Mouse (Mus musculus): ENCODE measurements around the gene Dnajc5.

- TF ChIP-seq POLR2A (IDR thresholded peaks at IDR 0.05; ENCODE audit: borderline replicate concordance, insufficient read depth, low read length), result no peak
- no peak for TF ChIP-seq CTCF (IDR thresholded peaks at IDR 0.05; ENCODE audit: borderline replicate concordance, insufficient read depth, low read depth, low read length)
Observed at GRCm38 (mm10) chr2:181497548-181497875, 22.8 kb upstream of the Dnajc5 start.

All from cerebellum, adult 2 months (tissue).